Mouse (Mus musculus): Measurements from ENCODE around the gene Oosp3.

- no peak for TF ChIP-seq CTCF (IDR thresholded peaks at IDR 0.05; ENCODE audit: borderline replicate concordance, extremely low read depth, insufficient read depth, insufficient read length)
- TF ChIP-seq POLR2A (IDR thresholded peaks at IDR 0.05; ENCODE audit: borderline replicate concordance, extremely low read depth, insufficient read depth, insufficient read length, poor library complexity, severe bottlenecking), result no peak
These were observed 6.0 kb upstream of the Oosp3 start, which contains the start of gene Oosp1 for GRCm38 (mm10) chr19:11690839-11691238.
